Mouse (Mus musculus) cortical plate, adult 2 months (tissue): ENCODE measurements around the gene Ifnz. TPM values are rescaled to one million over a fixed set of nuclear protein-coding genes. Genes with fewer than 3 reads are reported as not detected.
"Not testable (repeated sequence)": the region's sequence is repeated elsewhere in the genome, so short reads cannot be mapped to it uniquely, and the experiment has no call there.

Experiments used
- H3K27ac ChIP-seq: fragments of 200-500 bp; 2 replicates; pipeline ENCODE4 v1.5.1; 2012; ENCODE audit warnings: low read length, control low read depth, inconsistent platforms; ENCODE audit not compliant: insufficient read depth
- H3K4me1 ChIP-seq: fragments of 200-500 bp; 2 replicates; pipeline ENCODE4 v1.6.1; 2011; ENCODE audit warnings: low read length; ENCODE audit not compliant: control insufficient read depth, insufficient read depth
- H3K4me3 ChIP-seq: fragments of 200-500 bp; 2 replicates; pipeline ENCODE4 v1.5.1; 2011; ENCODE audit warnings: mild to moderate bottlenecking, low read length, control low read depth; ENCODE audit not compliant: insufficient read depth
- CTCF ChIP-seq: fragments of 200-500 bp; IDR thresholded peaks from 2 replicates; pipeline ENCODE4 v1.5.1; 2011; ENCODE audit warnings: mild to moderate bottlenecking, control low read depth, low read length; ENCODE audit not compliant: insufficient read depth; ENCODE audit errors: extremely low read depth
- POLR2A ChIP-seq: fragments of 200-500 bp; IDR thresholded peaks from 2 replicates; pipeline ENCODE4 v1.6.1; 2011; ENCODE audit warnings: mild to moderate bottlenecking, low read length, control low read depth; ENCODE audit not compliant: insufficient read depth; ENCODE audit errors: extremely low read depth
- polyA plus RNA-seq: library from polyadenylated mRNA; depleted of rRNA; stranded (reverse); fragments of >200 nt; gene quantifications from 2 replicates; pipeline ENCODE4 v1.2.3, GENCODE M21; 2012

Ifnz gene
- polyA plus RNA-seq, 1 experiment, result not detected

DNA sequence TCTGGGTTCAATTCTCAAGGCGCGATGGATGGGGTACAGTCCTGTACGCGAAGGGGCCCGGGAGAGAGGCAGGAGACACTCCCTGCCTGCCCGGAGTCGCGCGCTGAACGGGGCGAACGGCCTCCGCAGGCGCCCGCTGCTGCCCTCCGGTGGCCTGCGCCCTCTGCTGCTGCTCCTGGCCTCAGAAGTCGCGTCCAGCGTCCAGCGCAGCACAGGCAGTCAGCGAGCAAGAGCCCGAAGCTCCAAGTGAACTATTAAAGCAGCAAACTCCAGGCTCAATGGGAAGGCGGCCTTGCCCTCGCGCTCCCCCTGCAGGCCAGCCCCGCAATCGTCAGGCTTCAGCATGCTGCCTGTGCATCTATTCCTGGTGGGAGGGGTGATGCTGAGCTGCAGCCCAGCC, 21.5 kb upstream of the Ifnz start:
- not testable (repeated sequence) for H3K4me1 ChIP-seq, H3K4me3 ChIP-seq, H3K27ac ChIP-seq
- TF ChIP-seq CTCF (peak; percentile 2; the same call in 1 of the 2 replicates), POLR2A (peak; percentile 18; the same call in 1 of the 2 replicates)

GRCm38 (mm10) chr4:88761776-88762175, 20.2 kb upstream of the Ifnz start:
- H3K27ac ChIP-seq, H3K4me1 ChIP-seq, H3K4me3 ChIP-seq: not testable (repeated sequence)

GRCm38 (mm10) chr4:88762341-88762740, 19.6 kb upstream of the Ifnz start:
- H3K4me3 ChIP-seq, H3K27ac ChIP-seq, H3K4me1 ChIP-seq: not testable (repeated sequence)

DNA sequence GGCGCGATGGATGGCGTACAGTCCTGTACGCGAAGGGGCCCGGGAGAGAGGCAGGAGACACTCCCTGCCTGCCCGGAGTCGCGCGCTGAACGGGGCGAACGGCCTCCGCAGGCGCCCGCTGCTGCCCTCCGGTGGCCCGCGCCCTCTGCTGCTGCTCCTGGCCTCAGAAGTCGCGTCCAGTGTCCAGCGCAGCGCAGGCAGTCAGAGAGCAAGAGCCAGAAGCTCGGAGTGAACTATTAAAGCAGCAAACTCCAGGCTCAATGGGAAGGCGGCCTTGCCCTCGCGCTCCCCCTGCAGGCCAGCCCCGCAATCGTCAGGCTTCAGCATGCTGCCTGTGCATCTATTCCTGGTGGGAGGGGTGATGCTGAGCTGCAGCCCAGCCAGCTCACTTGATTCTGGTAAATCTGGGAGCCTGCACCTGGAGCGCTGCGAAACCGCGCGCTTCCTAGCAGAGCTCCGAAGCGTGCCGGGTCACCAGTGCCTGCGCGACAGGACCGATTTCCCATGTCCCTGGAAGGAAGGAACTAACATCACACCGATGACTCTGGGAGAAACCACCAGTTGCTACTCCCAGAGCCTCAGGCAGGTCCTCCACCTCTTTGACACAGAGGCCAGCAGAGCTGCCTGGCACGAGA, 18.4 kb upstream of the Ifnz start:
- not testable (repeated sequence) for H3K27ac ChIP-seq, H3K4me3 ChIP-seq, H3K4me1 ChIP-seq

DNA sequence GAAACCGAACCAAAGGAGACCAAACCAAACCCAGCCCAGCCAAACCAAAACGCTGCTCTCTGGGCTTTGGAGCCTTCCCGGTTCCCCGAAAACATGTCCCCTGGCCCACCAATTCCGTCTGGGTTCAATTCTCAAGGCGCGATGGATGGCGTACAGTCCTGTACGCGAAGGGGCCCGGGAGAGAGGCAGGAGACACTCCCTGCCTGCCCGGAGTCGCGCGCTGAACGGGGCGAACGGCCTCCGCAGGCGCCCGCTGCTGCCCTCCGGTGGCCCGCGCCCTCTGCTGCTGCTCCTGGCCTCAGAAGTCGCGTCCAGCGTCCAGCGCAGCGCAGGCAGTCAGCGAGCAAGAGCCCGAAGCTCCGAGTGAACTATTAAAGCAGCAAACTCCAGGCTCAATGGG, 8.4 kb upstream of the Ifnz start, which contains the start of gene Gm13290:
Gene Gm13290 (plus strand): TSS at position 301 of the 400 bp plus-strand sequence.
- not testable (repeated sequence) for H3K4me3 ChIP-seq, H3K4me1 ChIP-seq, H3K27ac ChIP-seq

DNA sequence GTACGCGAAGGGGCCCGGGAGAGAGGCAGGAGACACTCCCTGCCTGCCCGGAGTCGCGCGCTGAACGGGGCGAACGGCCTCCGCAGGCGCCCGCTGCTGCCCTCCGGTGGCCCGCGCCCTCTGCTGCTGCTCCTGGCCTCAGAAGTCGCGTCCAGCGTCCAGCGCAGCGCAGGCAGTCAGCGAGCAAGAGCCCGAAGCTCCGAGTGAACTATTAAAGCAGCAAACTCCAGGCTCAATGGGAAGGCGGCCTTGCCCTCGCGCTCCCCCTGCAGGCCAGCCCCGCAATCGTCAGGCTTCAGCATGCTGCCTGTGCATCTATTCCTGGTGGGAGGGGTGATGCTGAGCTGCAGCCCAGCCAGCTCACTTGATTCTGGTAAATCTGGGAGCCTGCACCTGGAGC, 5.3 kb upstream of the Ifnz start, which contains the start of gene Gm13289:
Gene Gm13289 (plus strand): TSS at position 301 of the 400 bp plus-strand sequence.
- H3K4me3 ChIP-seq, H3K27ac ChIP-seq, H3K4me1 ChIP-seq: not testable (repeated sequence)

GRCm38 (mm10) chr4:88779550-88779949, 2.4 kb upstream of the Ifnz start, which contains the start of gene Gm13272:
TSS of gene Gm13272 (plus strand) at chr4:88779850.
- H3K4me1 ChIP-seq, H3K4me3 ChIP-seq, H3K27ac ChIP-seq: not testable (repeated sequence)

DNA sequence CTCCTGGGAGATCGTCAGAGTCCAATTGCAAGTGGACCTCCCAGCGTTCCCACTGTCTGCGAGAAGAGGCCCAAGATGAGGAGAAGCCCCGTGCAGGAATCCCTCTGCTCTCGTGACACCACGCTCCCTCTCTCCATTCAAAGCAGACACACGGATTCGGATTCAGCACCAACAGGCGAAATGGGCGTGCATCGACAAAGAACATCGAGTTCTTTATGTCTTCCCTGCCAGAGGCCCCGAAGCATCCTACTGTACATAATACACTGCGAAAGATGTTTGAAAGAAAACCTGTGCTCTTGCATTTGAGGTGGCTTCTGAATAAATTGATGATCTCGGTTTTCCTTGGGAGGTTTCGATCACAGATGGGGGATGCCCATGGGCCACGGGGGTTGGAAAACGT, 1.6 kb upstream of the Ifnz start:
- H3K4me1 ChIP-seq, H3K4me3 ChIP-seq, H3K27ac ChIP-seq: not testable (repeated sequence)

- H3K27ac ChIP-seq, H3K4me1 ChIP-seq, H3K4me3 ChIP-seq: not testable (repeated sequence)
These were observed 404 bp downstream of the Ifnz start for GRCm38 (mm10) chr4:88782335-88782734.

- not testable (repeated sequence) for H3K4me1 ChIP-seq, H3K27ac ChIP-seq, H3K4me3 ChIP-seq
These were observed 3.5 kb downstream of the Ifnz start, which contains the start of gene Gm13276 for GRCm38 (mm10) chr4:88785409-88785808. TSS of gene Gm13276 (plus strand) at chr4:88785709.

- not testable (repeated sequence) for H3K4me1 ChIP-seq, H3K4me3 ChIP-seq, H3K27ac ChIP-seq
- peak; percentile 26; the same call in 1 of the 2 replicates for TF ChIP-seq CTCF
These were observed 6.5 kb downstream of the Ifnz start, which contains the start of gene Gm13277 for GRCm38 (mm10) chr4:88788402-88788801. TSS of gene Gm13277 (plus strand) at chr4:88788632.

DNA sequence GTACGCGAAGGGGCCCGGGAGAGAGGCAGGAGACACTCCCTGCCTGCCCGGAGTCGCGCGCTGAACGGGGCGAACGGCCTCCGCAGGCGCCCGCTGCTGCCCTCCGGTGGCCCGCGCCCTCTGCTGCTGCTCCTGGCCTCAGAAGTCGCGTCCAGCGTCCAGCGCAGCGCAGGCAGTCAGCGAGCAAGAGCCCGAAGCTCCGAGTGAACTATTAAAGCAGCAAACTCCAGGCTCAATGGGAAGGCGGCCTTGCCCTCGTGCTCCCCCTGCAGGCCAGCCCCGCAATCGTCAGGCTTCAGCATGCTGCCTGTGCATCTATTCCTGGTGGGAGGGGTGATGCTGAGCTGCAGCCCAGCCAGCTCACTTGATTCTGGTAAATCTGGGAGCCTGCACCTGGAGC, 9.3 kb downstream of the Ifnz start, which contains the start of gene Gm13278:
Gene Gm13278 (plus strand): TSS at position 301 of the 400 bp plus-strand sequence.
- H3K4me1 ChIP-seq, H3K27ac ChIP-seq, H3K4me3 ChIP-seq: not testable (repeated sequence)
